Mouse (Mus musculus): ENCODE measurements around the gene Cops8.

Gene Cops8

DNA sequence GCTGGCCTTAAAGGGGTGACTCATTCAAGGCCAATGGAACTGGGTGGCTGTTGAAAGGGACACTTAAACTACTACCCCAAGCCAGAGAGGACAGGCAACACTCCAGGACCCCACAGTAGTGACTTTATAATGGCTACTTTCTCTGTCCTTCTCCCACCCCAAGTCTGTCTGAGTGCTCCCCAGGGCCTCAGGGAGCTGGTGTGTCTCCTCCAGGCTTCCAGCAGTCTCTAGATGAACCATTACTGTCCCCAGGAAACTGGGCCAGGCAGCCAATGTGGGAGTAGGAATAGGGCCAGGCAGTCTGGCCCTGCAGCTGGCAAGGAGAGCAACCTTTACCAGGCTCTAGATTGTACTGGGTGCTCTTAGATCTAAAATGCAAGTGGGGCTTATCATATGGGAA is 49.0 kb downstream of the Cops8 start:
- no peak for DNase-seq (ENCODE audit: low read depth)

DNA sequence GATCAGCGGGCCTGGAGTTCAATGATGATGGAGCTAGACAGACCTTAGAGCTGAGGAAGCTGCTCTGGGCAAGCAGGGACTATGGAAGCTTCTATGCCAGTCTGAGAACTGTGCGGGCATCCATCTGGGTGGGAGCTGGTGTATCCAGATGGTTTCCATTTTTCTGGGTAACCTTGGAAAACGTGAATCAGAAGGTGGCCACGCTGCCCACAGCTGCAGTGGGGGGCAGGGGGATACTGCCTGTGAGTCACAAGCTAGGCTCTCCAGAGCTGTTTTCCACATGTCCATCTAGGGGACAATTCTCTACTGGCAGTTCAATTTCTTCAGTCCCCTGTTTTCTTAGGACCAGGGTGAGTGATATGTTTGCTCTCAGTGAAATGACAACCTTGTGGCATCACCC is 49.8 kb downstream of the Cops8 start:
- no peak for DNase-seq (ENCODE audit: low read depth)

DNA sequence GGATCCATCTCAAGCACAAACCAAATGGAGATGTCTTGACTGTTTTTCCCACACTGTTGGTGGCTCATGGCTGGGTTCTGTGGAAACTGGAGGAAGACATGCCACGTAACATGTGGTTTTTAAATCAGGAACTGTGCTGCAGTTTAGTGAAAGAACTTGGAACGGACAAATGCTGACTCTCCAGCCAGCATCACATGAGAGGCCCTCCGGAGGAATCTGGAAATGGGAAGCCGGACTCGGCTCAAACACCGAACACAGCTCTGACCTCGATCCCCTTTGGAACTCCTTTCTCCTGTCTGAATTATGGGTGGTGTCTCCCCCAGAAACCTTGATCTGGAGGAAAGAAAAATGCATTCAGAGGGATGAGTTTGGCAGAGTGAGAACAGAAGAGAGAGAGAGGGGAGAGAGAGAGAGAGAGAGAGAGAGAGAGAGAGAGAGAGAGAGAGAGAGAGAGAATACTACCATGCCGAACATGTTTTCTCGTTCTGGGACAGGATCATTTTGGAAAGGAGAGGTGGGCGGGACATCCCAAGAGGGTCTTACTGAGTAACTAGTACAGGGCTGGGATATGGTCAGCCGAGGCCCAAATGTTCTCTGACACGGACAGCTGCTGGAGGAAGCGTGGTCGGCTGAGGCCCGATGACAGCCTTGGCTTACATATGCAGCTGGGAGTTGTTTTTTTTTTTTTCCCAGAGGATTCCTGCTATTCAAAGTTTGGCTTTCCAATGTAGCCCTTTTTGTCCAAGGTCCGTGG is 53.9 kb downstream of the Cops8 start:
- DNase-seq (ENCODE audit: low read depth): no peak

DNA sequence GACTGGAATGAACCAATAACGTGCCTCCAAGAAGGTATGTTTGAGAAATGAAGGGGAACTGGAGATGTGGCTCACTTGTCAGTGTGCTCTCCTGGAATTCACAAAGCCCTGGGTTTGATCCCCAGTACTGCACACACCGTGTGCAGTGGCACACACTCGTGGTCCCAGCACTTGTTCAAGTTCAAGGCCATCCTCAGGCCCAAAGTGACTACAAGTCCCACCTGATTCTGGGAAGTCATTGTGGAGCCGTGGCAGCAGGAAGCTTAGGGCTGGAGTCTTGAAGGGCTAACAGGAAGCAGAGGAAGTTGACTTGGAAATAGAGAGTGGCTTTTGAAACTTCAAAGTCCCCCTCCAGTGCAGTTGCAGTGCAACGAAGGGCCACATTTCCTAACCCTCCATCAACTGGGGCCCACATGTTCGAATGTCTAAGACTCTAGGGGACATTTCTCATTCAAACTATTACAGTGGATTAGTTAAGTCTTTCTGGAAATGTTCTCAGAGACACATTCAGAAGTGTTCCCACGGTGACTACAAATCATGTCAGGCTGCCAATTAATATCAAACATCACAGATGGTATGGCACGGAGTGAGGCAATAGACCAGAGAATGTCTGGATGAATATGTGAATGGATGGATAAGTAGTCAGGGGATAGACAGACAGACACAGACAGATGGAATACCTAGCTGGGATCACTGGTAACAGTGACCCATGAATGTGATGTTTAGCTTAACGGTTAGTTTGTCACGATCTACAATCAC is 54.7 kb downstream of the Cops8 start:
- DNase-seq (ENCODE audit: low read depth): no peak

DNA sequence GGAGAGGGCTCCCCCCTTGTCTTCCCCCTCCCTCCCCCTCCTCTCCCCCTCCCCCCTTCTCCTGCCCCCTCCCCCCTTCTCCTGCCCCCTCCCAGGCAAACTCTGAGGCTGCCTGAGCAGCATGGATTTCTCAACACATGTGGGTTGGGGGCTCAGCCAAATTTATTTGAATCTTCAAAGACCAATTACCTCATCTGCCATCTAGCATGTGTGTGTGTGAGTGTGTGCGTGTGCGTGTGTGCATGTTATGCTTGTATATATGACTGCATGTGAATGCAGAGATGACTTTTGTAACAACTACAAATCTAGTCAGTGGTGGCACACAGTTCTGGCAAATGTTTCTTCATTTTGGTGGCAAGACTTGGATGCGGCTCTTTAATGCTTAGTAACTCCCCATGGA is 55.8 kb downstream of the Cops8 start:
- DNase-seq (ENCODE audit: low read depth): no peak

DNA sequence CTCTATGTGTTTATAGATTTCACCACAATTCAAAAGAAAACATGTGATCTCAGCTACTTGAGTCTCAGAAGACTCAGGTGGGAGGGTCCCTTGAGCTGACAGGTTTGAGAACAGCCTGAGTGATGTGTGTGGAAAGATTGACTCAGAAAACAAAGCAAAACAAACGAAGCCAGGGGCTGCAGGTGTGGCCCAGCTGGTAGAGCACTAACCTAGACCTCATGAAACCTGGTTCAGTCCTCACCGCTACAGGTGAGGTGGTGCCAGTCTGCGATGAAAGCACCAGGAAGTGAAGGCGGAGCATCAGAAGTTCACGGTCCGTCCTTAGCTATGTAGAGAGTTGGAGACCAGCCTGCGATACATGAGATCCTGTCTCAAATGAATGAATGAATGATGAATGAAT is 57.4 kb downstream of the Cops8 start:
- DNase-seq (ENCODE audit: low read depth): no peak

DNA sequence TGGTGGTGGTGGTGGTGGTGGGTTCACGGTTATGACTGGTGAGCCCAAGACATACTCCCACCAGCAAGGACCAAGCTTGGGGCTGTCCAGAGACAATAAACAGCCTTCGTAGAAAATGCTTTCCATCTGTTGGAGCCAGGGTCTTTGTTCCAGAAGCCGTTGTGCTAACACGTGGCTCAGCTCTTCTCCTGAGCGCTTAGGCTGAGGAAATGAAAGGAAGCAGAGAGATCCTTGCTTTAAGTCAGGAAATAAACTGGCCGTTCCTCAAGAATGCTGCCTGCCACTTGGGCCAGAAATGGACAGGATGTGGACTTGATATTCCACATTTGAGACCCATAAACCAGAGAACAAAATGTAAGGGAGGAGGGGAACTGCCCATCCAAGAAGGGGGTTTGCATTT is 59.7 kb downstream of the Cops8 start:
- DNase-seq (ENCODE audit: low read depth): no peak

All from 416B (cell line).